Comparison of ENCODE assay signal across 10 mouse cellular contexts in the genomic region with DNA sequence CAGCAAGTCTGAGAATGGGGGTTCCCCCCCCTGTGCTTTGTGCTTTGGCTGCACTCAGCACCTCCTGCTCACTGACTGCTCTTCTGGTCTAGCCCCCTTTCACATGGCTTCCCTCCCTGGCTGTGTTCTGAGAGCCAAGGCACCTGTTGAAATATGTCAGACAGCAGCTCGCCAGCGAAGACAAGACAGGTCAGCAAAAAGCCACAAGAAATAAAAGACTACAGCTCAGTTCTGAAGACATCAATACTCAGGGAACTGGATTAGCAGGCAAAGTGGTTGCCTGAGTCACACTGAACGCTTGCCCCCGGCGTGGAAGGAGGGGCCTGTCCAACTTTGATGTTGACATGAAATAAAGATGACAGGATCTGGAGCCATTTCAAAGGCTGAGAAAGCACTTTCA. TPM values are rescaled to one million over a fixed set of nuclear protein-coding genes. Genes with fewer than 3 reads are reported as not detected.
DNase-seq lines count a peak whose midpoint lies in the region; ATAC-seq lines count a peak whose summit lies in the region.
"Had no signal": no experiment of that assay in that cellular context is flagged by ENCODE, and none has a peak within 500 bp of the region (broad histone marks: within the 10 kb centered on the region; RNA-seq: fewer than 3 reads in every experiment).

No protein-coding gene starts in this region.

- peak; percentile 39 for ATAC-seq in lung, embryonic 16.5 days (ENCODE audit: low read depth)
- no peak for ATAC-seq in neural tube, embryonic 15.5 days (ENCODE audit: low FRiP score)

- no peak overlapping the region for H3K4me3 ChIP-seq in lung, embryonic 16.5 days (ENCODE audit: low read length)
- H3K4me3 ChIP-seq in neural tube, embryonic 15.5 days (replicated peaks): no peak overlapping the region
- H3K4me3 ChIP-seq: heart, embryonic 15.5 days had no signal

- no peak overlapping the region for H3K4me2 ChIP-seq in lung, embryonic 16.5 days (ENCODE audit: low read depth, low read length)
- no peak overlapping the region for H3K4me2 ChIP-seq in neural tube, embryonic 15.5 days
- H3K4me2 ChIP-seq: heart, embryonic 15.5 days had no signal

- WGBS in lung, embryonic 16.5 days: 26% methylated on average over 5 of the region's 5 CpGs
- 73% methylated on average over 5 of the region's 5 CpGs for WGBS in neural tube, embryonic 15.5 days

- no peak for DNase-seq in lung, adult 18-20 months
- DNase-seq in adrenal gland, adult 2 months: peak; percentile 87
- peak; percentile 51 for DNase-seq in induced T-regulatory cell, adult 2 months (ENCODE audit: low read depth)
- peak; percentile 72 for DNase-seq in thymus, postnatal 25 days
- no peak for DNase-seq in layer of hippocampus, postnatal 25 days (ENCODE audit: extremely low spot score in 1 of 2, low spot score in 1 of 2)
- no peak for DNase-seq in ovary, adult 18-20 months (ENCODE audit: low spot score)
- DNase-seq: kidney, adult 2 months had no signal

- H3K27ac ChIP-seq in lung, embryonic 16.5 days (ENCODE audit: low read length): no peak overlapping the region
- no peak overlapping the region for H3K27ac ChIP-seq in neural tube, embryonic 15.5 days (replicated peaks)
- H3K27ac ChIP-seq: heart, embryonic 15.5 days had no signal

- no peaks in the 10 kb centered on the region for H3K9me3 ChIP-seq in lung, embryonic 16.5 days (ENCODE audit: control insufficient read depth, low read length)
- H3K9me3 ChIP-seq in neural tube, embryonic 15.5 days (replicated peaks): no peaks in the 10 kb centered on the region
- H3K9me3 ChIP-seq: heart, embryonic 15.5 days had no signal

- H3K36me3 ChIP-seq in lung, embryonic 16.5 days (ENCODE audit: control insufficient read depth, insufficient read depth, low read length): no peaks in the 10 kb centered on the region
- H3K36me3 ChIP-seq in neural tube, embryonic 15.5 days: no peaks in the 10 kb centered on the region
- H3K36me3 ChIP-seq: heart, embryonic 15.5 days had no signal

- no peaks in the 10 kb centered on the region for H3K27me3 ChIP-seq in lung, embryonic 16.5 days (ENCODE audit: control insufficient read depth, insufficient read depth, low read depth, low read length)
- H3K27me3 ChIP-seq in neural tube, embryonic 15.5 days (replicated peaks): no peaks in the 10 kb centered on the region
- H3K27me3 ChIP-seq: heart, embryonic 15.5 days had no signal

- peaks cover 14% of the 10 kb centered on the region for H3K4me1 ChIP-seq in lung, embryonic 16.5 days (replicated peaks; ENCODE audit: control insufficient read depth, insufficient read depth, low read length)
- peaks cover 6% of the 10 kb centered on the region; the same call in 1 of the 2 replicates for H3K4me1 ChIP-seq in neural tube, embryonic 15.5 days

- no peak overlapping the region for H3K9ac ChIP-seq in lung, embryonic 16.5 days (ENCODE audit: low read length)
- no peak overlapping the region for H3K9ac ChIP-seq in neural tube, embryonic 15.5 days (replicated peaks)
- H3K9ac ChIP-seq: heart, embryonic 15.5 days had no signal

RNA-seq across cellular contexts. Expression of gene Metap2, which starts 36.0 kb away (rescaled TPM):
- polyA plus RNA-seq in lung, embryonic 16.5 days (2015; fragmentation: Nextera tagmentation; extraction: Ambion mirVana): 179 and 192 TPM in 2 replicates
- 100 to 1,000 TPM; 156 to 171 TPM for total RNA-seq in adrenal gland, adult 2 months (2021)
- polyA plus RNA-seq in adrenal gland, adult 2 months (2012; rRNA removed): 24.1 and 36.3 TPM in 2 replicates
- 100 to 1,000 TPM; 134 to 137 TPM for total RNA-seq in layer of hippocampus, postnatal 25 days (2021)
- polyA plus RNA-seq in neural tube, embryonic 15.5 days (2015; fragmentation: Nextera tagmentation; extraction: Ambion mirVana): 159 and 172 TPM in 2 replicates

Comparison
In these comparisons a context has a peak if more than half of its experiments do, and no peak if none do; other contexts are left out.
1. DNase-seq: peak in adrenal gland, adult 2 months (single experiment), induced T-regulatory cell, adult 2 months (single experiment) and thymus, postnatal 25 days (single experiment); none in lung, adult 18-20 months (0 of 2), layer of hippocampus, postnatal 25 days (0 of 2) and ovary, adult 18-20 months (single experiment).